Mouse (Mus musculus) splenic B cell, adult 2 months (primary cell): ENCODE measurements around the gene Ube2c.
A peak's percentile ranks its signal among the peaks of the same experiment; 100 is the strongest.

Source experiments
- DNase-seq: peaks from one replicate; pipeline ENCODE4 v3.0.0-alpha.2; 2011; ENCODE audit warnings: low read depth, low spot score
- H3K27me3 ChIP-seq: 2 replicates; pipeline ENCODE4 v1.6.1; 2012; ENCODE audit warnings: mild to moderate bottlenecking, low read length, moderate library complexity, mixed read lengths; ENCODE audit not compliant: control insufficient read depth, poor library complexity, insufficient read depth, severe bottlenecking
- H3K36me3 ChIP-seq: 2 replicates; pipeline ENCODE4 v1.6.1; 2012; ENCODE audit warnings: mild to moderate bottlenecking, low read length, moderate library complexity, mixed read lengths; ENCODE audit not compliant: control insufficient read depth, poor library complexity, insufficient read depth, severe bottlenecking

Ube2c gene

GRCm38 (mm10) chr2:164769258-164770037, at the start of gene Ube2c:
Gene Ube2c, plus strand, starts transcription at chr2:164769898.
- peak; percentile 98 for DNase-seq
- no peaks in the 10 kb centered on the region for H3K27me3 ChIP-seq
- H3K36me3 ChIP-seq = peaks cover 6% of the 10 kb centered on the region; the same call in 1 of the 2 replicates

GRCm38 (mm10) chr2:164723276-164723675, 46.4 kb upstream of the Ube2c start:
- H3K36me3 ChIP-seq = no peaks in the 10 kb centered on the region
- no peaks in the 10 kb centered on the region for H3K27me3 ChIP-seq
- DNase-seq = no peak

GRCm38 (mm10) chr2:164725895-164726619, 43.6 kb upstream of the Ube2c start:
- H3K27me3 ChIP-seq = no peaks in the 10 kb centered on the region
- peak; percentile 77 for DNase-seq
- no peaks in the 10 kb centered on the region for H3K36me3 ChIP-seq

GRCm38 (mm10) chr2:164731719-164732118, 38.0 kb upstream of the Ube2c start:
- H3K27me3 ChIP-seq = no peaks in the 10 kb centered on the region
- no peaks in the 10 kb centered on the region for H3K36me3 ChIP-seq
- no peak for DNase-seq

GRCm38 (mm10) chr2:164733259-164733658, 36.4 kb upstream of the Ube2c start:
- DNase-seq = no peak
- Histone ChIP-seq H3K27me3 (no peaks in the 10 kb centered on the region), H3K36me3 (no peaks in the 10 kb centered on the region)

- DNase-seq = no peak
- H3K27me3 ChIP-seq = no peaks in the 10 kb centered on the region
- no peaks in the 10 kb centered on the region for H3K36me3 ChIP-seq
These were observed 34.9 kb upstream of the Ube2c start for GRCm38 (mm10) chr2:164734839-164735238.

- no peaks in the 10 kb centered on the region for H3K36me3 ChIP-seq
- H3K27me3 ChIP-seq = no peaks in the 10 kb centered on the region
- no peak for DNase-seq
These were observed 34.3 kb upstream of the Ube2c start for GRCm38 (mm10) chr2:164735446-164735845.

GRCm38 (mm10) chr2:164737377-164738090, 32.2 kb upstream of the Ube2c start:
- Histone ChIP-seq H3K36me3 (no peaks in the 10 kb centered on the region), H3K27me3 (no peaks in the 10 kb centered on the region)
- no peak for DNase-seq

- no peaks in the 10 kb centered on the region for H3K27me3 ChIP-seq
- H3K36me3 ChIP-seq = no peaks in the 10 kb centered on the region
- DNase-seq = no peak
These were observed 29.8 kb upstream of the Ube2c start for GRCm38 (mm10) chr2:164739876-164740275.

- H3K36me3 ChIP-seq = peaks cover 3% of the 10 kb centered on the region; the same call in 1 of the 2 replicates
- no peaks in the 10 kb centered on the region for H3K27me3 ChIP-seq
- no peak for DNase-seq
These were observed 24.7 kb upstream of the Ube2c start for GRCm38 (mm10) chr2:164744987-164745386.

GRCm38 (mm10) chr2:164745843-164746479, 23.7 kb upstream of the Ube2c start, which contains the start of the genes Wfdc3 and Dnttip1:
Gene Wfdc3, minus strand, starts transcription at chr2:164745931.
Gene Dnttip1, plus strand, starts transcription at chr2:164745983.
- Histone ChIP-seq H3K36me3 (peaks cover 5% of the 10 kb centered on the region; the same call in 1 of the 2 replicates), H3K27me3 (no peaks in the 10 kb centered on the region)
- DNase-seq = peak; percentile 97

GRCm38 (mm10) chr2:164746693-164747092, 23.0 kb upstream of the Ube2c start:
- DNase-seq = peak; percentile 16
- H3K36me3 ChIP-seq = peaks cover 7% of the 10 kb centered on the region; the same call in 1 of the 2 replicates
- H3K27me3 ChIP-seq = no peaks in the 10 kb centered on the region

- peaks cover 16% of the 10 kb centered on the region for H3K36me3 ChIP-seq
- no peaks in the 10 kb centered on the region for H3K27me3 ChIP-seq
- DNase-seq = no peak
These were observed 21.5 kb upstream of the Ube2c start for GRCm38 (mm10) chr2:164748191-164748590.

GRCm38 (mm10) chr2:164748991-164749390, 20.7 kb upstream of the Ube2c start:
- H3K36me3 ChIP-seq = peaks cover 16% of the 10 kb centered on the region
- H3K27me3 ChIP-seq = no peaks in the 10 kb centered on the region
- no peak for DNase-seq
